Mouse (Mus musculus) heart, postnatal 0 days (tissue): ENCODE results near the gene Olfr871. TPM values are rescaled to one million over a fixed set of nuclear protein-coding genes. Genes with fewer than 3 reads are reported as not detected.

ENCODE experiments used
- ATAC-seq: fragments of 200-750 bp; cut with Nextera tagmentation; 2 replicates; pipeline ENCODE4 v1.8.0; 2017; ENCODE audit warnings: low read depth, moderate number of reproducible peaks, moderate library complexity; ENCODE audit not compliant: insufficient read depth
- DNase-seq: peaks from one replicate; pipeline ENCODE4 v3.0.0-alpha.2; 2016; ENCODE audit warnings: low spot score
- H3K27ac ChIP-seq: fragments of 300-500 bp; sonication (generic); 2 replicates; pipeline ENCODE4 v1.5.1; 2014; ENCODE audit warnings: low read depth, mild to moderate bottlenecking
- H3K27me3 ChIP-seq: fragments of 300-500 bp; sonication (generic); 2 replicates; pipeline ENCODE4 v1.6.1; 2014; ENCODE audit warnings: low read length, mixed read lengths; ENCODE audit not compliant: control insufficient read depth, insufficient read depth
- H3K36me3 ChIP-seq: fragments of 300-500 bp; sonication (generic); replicated peaks from 2 replicates; pipeline ENCODE4 v1.6.1; 2014; ENCODE audit warnings: low read length, mixed read lengths; ENCODE audit not compliant: control insufficient read depth, insufficient read depth
- H3K4me1 ChIP-seq: fragments of 300-500 bp; sonication (generic); 2 replicates; pipeline ENCODE4 v1.6.1; 2014; ENCODE audit warnings: antibody characterized with exemption; ENCODE audit not compliant: control insufficient read depth, insufficient read depth
- H3K4me2 ChIP-seq: fragments of 300-500 bp; sonication (generic); 2 replicates; pipeline ENCODE4 v1.6.1; 2014; ENCODE audit warnings: low read depth, mild to moderate bottlenecking, low read length, moderate library complexity
- H3K4me3 ChIP-seq: fragments of 300-500 bp; sonication (generic); 2 replicates; pipeline ENCODE4 v1.5.1; 2014; ENCODE audit warnings: low read depth, low read length
- H3K9ac ChIP-seq: fragments of 300-500 bp; sonication (generic); replicated peaks from 2 replicates; pipeline ENCODE4 v1.6.1; 2014; ENCODE audit warnings: low read depth, low read length, mixed read lengths
- H3K9me3 ChIP-seq: fragments of 300-500 bp; sonication (generic); replicated peaks from 2 replicates; pipeline ENCODE4 v1.6.1; 2016; ENCODE audit warnings: low read length; ENCODE audit not compliant: control insufficient read depth
- CTCF ChIP-seq: IDR thresholded peaks from 2 replicates; pipeline ENCODE4 v1.5.1; 2016; ENCODE audit warnings: antibody characterized with exemption, control low read depth, low read depth
- EP300 ChIP-seq: IDR thresholded peaks from 2 replicates; pipeline ENCODE4 v1.6.1; 2016; ENCODE audit warnings: antibody characterized with exemption, low read depth
- WGBS: fragments of 180-500 bp; shearing (Covaris S2); extraction: QIAGEN DNeasy Blood & Tissue Kit; methylation state at CpG from one replicate; pipeline ENCODE4 v1.1.7; 2014; 5-methylcytosine and 5-hydroxymethylcytosine counted together
- polyA plus RNA-seq: library from polyadenylated mRNA; unstranded; fragments of >200 nt; fragmentation: Nextera tagmentation; extraction: Ambion mirVana; gene quantifications from 2 replicates; pipeline ENCODE4 v1.2.1, GENCODE M21; 2015
- total RNA-seq: library from RNA; depleted of rRNA; stranded (reverse); fragments of >200 nt; gene quantifications from 2 replicates; pipeline ENCODE4 v1.2.3, GENCODE M21; 2014; ENCODE audit warnings: low replicate concordance; rRNA removed

Gene Olfr871
- total and polyA plus RNA-seq, 2 experiments from 2014 or later: not detected

DNA sequence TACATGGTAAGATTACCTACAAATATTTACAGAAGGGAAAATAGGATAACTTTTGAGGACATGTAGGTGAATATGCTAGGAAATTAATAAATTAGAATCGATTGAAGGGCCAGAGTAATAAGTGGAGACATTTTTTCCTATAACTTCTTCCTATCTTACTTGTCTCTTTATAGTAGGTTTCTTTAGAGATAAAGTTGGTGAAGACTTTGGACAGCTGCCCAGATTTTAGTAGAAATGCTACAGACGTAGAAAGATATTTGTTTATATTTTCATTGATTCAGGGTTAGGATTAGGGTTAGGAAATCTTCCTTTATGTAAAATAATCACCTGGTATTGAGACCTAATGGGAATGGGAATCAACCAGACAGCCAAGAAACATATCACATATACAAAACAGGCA lies 530 bp upstream of the Olfr871 start:
- no peak overlapping the region for H3K27ac ChIP-seq
- no peaks in the 10 kb centered on the region for H3K4me1 ChIP-seq
- H3K9me3 ChIP-seq: no peaks in the 10 kb centered on the region
- no peaks in the 10 kb centered on the region for H3K36me3 ChIP-seq
- H3K4me3 ChIP-seq: no peak overlapping the region
- no peaks in the 10 kb centered on the region for H3K27me3 ChIP-seq
- H3K9ac ChIP-seq: no peak overlapping the region
- WGBS: 30% methylated on average over 2 of the region's 2 CpGs
- DNase-seq: no peak
- no peak for ATAC-seq
- no peak overlapping the region for H3K4me2 ChIP-seq
- TF ChIP-seq CTCF: no peak
- TF ChIP-seq EP300: no peak

- Histone ChIP-seq H3K9me3 (no peaks in the 10 kb centered on the region), H3K4me3 (no peak within 1 kb of the TSS), H3K27me3 (no peaks in the 10 kb centered on the region), H3K4me2 (no peak within 1 kb of the TSS), H3K4me1 (no peaks in the 10 kb centered on the region), H3K27ac (no peak within 1 kb of the TSS), H3K9ac (no peak within 1 kb of the TSS), H3K36me3 (no peaks in the 10 kb centered on the region)
- ATAC-seq: no peak
- DNase-seq: no peak
- no peak for TF ChIP-seq EP300
- TF ChIP-seq CTCF: no peak
Measured at GRCm38 (mm10) chr9:20236819-20237218, 24.8 kb downstream of the Olfr871 start, which contains the start of gene Olfr872. Olfr872 (plus strand) TSS chr9:20237119.

DNA sequence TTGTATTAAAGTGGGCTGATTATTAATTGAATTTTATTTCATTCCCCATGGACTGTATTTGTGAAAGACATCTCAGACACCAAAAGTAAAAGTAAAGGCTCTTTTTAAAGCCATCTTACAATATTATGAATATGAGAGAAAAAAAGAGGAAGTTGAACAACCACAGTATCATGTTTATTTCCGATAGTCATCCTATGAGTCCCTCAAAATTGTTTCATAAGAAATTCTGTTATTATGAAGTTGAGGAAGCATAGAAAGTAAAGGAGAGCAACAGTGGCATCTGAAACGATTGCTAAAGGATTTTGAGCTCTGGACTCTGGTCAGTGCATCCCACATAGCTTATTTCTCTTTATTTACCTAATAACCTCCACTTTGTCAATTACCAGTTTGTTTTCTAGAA lies 25.4 kb downstream of the Olfr871 start:
- H3K36me3 ChIP-seq: no peaks in the 10 kb centered on the region
- H3K27me3 ChIP-seq: no peaks in the 10 kb centered on the region
- H3K4me1 ChIP-seq: no peaks in the 10 kb centered on the region
- H3K4me3 ChIP-seq: no peak overlapping the region
- H3K9me3 ChIP-seq: no peaks in the 10 kb centered on the region
- no peak overlapping the region for H3K27ac ChIP-seq
- ATAC-seq (no peak), DNase-seq (no peak)
- TF ChIP-seq EP300: no peak
- TF ChIP-seq CTCF: no peak
- WGBS: 56% methylated on average over 2 of the region's 2 CpGs
- H3K9ac ChIP-seq: no peak overlapping the region
- H3K4me2 ChIP-seq: no peak overlapping the region

Other genes with a start within 250 kb of the Olfr871 start
- not detected in 2 replicates for gene Olfr866, start 184.2 kb upstream of the Olfr871 start, total RNA-seq
- not detected in 2 replicates for gene Olfr866, start 184.2 kb upstream of the Olfr871 start, polyA plus RNA-seq
- gene Olfr867, start 154.6 kb upstream of the Olfr871 start, total RNA-seq: not detected in 2 replicates
- not detected in 2 replicates for gene Olfr867, start 154.6 kb upstream of the Olfr871 start, polyA plus RNA-seq
- not detected in 2 replicates for gene Olfr868, start 113.6 kb upstream of the Olfr871 start, total RNA-seq
- gene Olfr868, start 113.6 kb upstream of the Olfr871 start, polyA plus RNA-seq: not detected in 2 replicates
- gene Olfr869, start 83.2 kb upstream of the Olfr871 start, total RNA-seq: not detected in 2 replicates
- gene Olfr869, start 83.2 kb upstream of the Olfr871 start, polyA plus RNA-seq: not detected in 2 replicates
- not detected in 2 replicates for gene Olfr870, start 38.1 kb upstream of the Olfr871 start, total RNA-seq
- gene Olfr870, start 38.1 kb upstream of the Olfr871 start, polyA plus RNA-seq: not detected in 2 replicates
- not detected in 2 replicates for gene Olfr872, start 24.9 kb downstream of the Olfr871 start, total RNA-seq
- not detected in 2 replicates for gene Olfr872, start 24.9 kb downstream of the Olfr871 start, polyA plus RNA-seq
- gene Olfr39, start 70.1 kb downstream of the Olfr871 start, total RNA-seq: not detected in 2 replicates
- gene Olfr39, start 70.1 kb downstream of the Olfr871 start, polyA plus RNA-seq: not detected in 2 replicates
- gene Olfr873, start 86.3 kb downstream of the Olfr871 start, total RNA-seq: not detected in 2 replicates
- gene Olfr873, start 86.3 kb downstream of the Olfr871 start, polyA plus RNA-seq: 0.05 TPM in 1 of 2 replicates, not detected in the other
- gene Olfr18, start 123.9 kb downstream of the Olfr871 start, total RNA-seq: not detected in 2 replicates
- gene Olfr18, start 123.9 kb downstream of the Olfr871 start, polyA plus RNA-seq: not detected in 2 replicates
- 4.7 and 4.8 TPM in 2 replicates for gene Zfp560, start 173.0 kb downstream of the Olfr871 start, total RNA-seq
- gene Zfp560, start 173.0 kb downstream of the Olfr871 start, polyA plus RNA-seq: 53.2 and 53.6 TPM in 2 replicates
- gene Zfp26, start 248.0 kb downstream of the Olfr871 start, total RNA-seq: 10.0 and 13.4 TPM in 2 replicates
- 3.8 and 5.7 TPM in 2 replicates for gene Zfp26, start 248.0 kb downstream of the Olfr871 start, polyA plus RNA-seq